Mouse (Mus musculus) neural tube, embryonic 13.5 days (tissue): ENCODE data around the gene Psmb7. TPM values are rescaled to one million over a fixed set of nuclear protein-coding genes. Genes with fewer than 3 reads are reported as not detected.

ENCODE experiments used
- ATAC-seq: fragments of 200-750 bp; cut with Nextera tagmentation; 2 replicates; pipeline ENCODE4 v1.8.0; 2017; ENCODE audit warnings: low read depth, mild to moderate bottlenecking, moderate TSS enrichment, moderate library complexity
- H3K27ac ChIP-seq: fragments of 300-500 bp; sonication (generic); replicated peaks from 2 replicates; pipeline ENCODE4 v1.5.1; 2015; ENCODE audit warnings: moderate library complexity, mild to moderate bottlenecking, inconsistent platforms
- H3K27me3 ChIP-seq: fragments of 300-500 bp; sonication (generic); 2 replicates; pipeline ENCODE4 v1.6.1; 2015; ENCODE audit warnings: mild to moderate bottlenecking, inconsistent platforms
- H3K36me3 ChIP-seq: fragments of 300-500 bp; sonication (generic); 2 replicates; pipeline ENCODE4 v1.6.1; 2015; ENCODE audit warnings: mild to moderate bottlenecking, inconsistent platforms
- H3K4me1 ChIP-seq: fragments of 300-500 bp; sonication (generic); replicated peaks from 2 replicates; pipeline ENCODE4 v1.6.1; 2015; ENCODE audit warnings: inconsistent platforms
- H3K4me2 ChIP-seq: fragments of 300-500 bp; sonication (generic); 2 replicates; pipeline ENCODE4 v1.6.1; 2015; ENCODE audit warnings: inconsistent platforms, mild to moderate bottlenecking, moderate library complexity
- H3K4me3 ChIP-seq: fragments of 300-500 bp; sonication (generic); 2 replicates; pipeline ENCODE4 v1.5.1; 2015; ENCODE audit warnings: mild to moderate bottlenecking, inconsistent platforms
- H3K9ac ChIP-seq: fragments of 300-500 bp; sonication (generic); 2 replicates; pipeline ENCODE4 v1.6.1; 2015; ENCODE audit warnings: moderate library complexity, mild to moderate bottlenecking, inconsistent platforms
- H3K9me3 ChIP-seq: fragments of 300-500 bp; sonication (generic); 2 replicates; pipeline ENCODE4 v1.6.1; 2016; ENCODE audit warnings: inconsistent platforms
- WGBS: fragments of 180-500 bp; shearing (Covaris S2); methylation state at CpG from one replicate; pipeline ENCODE4 v1.1.7; 2015; 5-methylcytosine and 5-hydroxymethylcytosine counted together
- polyA plus RNA-seq: library from polyadenylated mRNA; unstranded; fragments of >200 nt; fragmentation: Nextera tagmentation; extraction: Ambion mirVana; gene quantifications from 2 replicates; pipeline ENCODE4 v1.2.1, GENCODE M21; 2015

The Psmb7 gene
- polyA plus RNA-seq, 1 experiment from 2014 or later: 316 TPM

DNA sequence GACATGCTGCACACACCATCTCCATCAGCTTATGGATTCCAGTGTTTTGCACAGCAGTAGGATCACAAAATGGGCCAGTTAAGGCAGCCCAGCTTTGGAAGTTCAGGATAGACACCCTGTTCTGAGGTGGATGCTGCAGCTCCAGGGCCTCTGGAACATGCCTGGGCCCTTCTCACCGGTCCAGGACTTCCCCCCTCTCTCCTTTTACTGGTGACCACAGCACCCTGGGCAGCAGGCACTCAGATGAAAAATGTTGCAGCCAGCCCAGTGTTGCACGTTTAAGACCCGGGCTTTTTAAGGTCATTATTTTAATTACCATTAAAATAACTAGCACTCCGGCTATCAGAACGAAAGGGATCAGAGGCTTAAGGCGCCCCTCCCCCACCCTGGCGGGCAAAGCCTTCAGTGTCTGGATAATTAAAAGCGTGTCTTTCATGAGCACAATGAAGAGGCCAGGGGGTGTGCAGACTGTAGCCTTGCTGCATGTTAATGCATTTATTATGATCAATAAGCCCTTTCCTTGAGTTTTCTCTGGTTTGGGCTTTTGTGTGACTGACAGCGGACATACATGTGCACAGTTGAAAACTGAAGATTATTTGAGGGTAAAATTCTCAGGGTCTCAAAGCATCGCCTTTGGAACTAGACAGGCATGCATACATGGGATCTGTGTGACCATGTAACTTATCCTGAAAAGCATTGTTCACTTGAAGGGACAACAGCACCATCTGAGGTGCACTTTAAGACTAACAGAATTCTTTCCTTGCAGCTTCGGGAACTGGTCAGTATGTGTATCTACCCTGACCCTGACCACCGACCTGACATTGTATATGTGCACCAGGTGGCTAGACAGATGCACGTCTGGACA, 59.1 kb downstream of the Psmb7 start:
- Histone ChIP-seq H3K9ac (peak overlapping the region; percentile 10; the same call in 1 of the 2 replicates), H3K4me3 (no peak overlapping the region), H3K4me1 (peaks cover 40% of the 10 kb centered on the region), H3K27ac (peak overlapping the region; percentile 18), H3K4me2 (no peak overlapping the region), H3K27me3 (no peaks in the 10 kb centered on the region), H3K36me3 (peaks cover 33% of the 10 kb centered on the region), H3K9me3 (no peaks in the 10 kb centered on the region)
- 25% methylated on average over 13 of the region's 13 CpGs for WGBS
- ATAC-seq: peak; percentile 60

DNA sequence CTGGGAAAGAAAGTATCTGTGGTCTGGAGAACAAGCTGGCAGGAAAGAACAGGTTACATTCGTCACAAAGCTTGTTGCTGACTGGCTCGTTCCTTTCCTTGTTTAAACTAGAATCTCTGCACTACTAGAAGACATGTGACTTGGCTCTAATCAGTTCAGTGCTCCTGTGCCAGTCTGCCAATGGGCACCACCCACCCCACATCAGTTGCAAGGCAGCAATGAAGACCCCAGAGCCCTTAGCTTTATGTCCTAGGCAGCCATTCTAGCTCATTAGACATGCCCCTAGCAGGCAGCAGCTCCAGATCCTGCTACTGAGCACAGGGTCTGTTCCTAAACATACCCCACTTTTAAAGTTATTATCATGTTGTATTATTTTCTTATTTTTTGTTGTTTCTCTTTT, 59.9 kb downstream of the Psmb7 start:
- H3K4me3 ChIP-seq: no peak overlapping the region
- 71% methylated on average over 2 of the region's 2 CpGs for WGBS
- H3K36me3 ChIP-seq: peaks cover 26% of the 10 kb centered on the region
- H3K27me3 ChIP-seq: no peaks in the 10 kb centered on the region
- 0 out of 2 replicates have a peak overlapping the region, but pooled peaks have one; percentile 18 for H3K27ac ChIP-seq
- H3K4me2 ChIP-seq: no peak overlapping the region
- no peak overlapping the region for H3K9ac ChIP-seq
- H3K4me1 ChIP-seq: peaks cover 48% of the 10 kb centered on the region
- ATAC-seq: no peak
- no peaks in the 10 kb centered on the region for H3K9me3 ChIP-seq

DNA sequence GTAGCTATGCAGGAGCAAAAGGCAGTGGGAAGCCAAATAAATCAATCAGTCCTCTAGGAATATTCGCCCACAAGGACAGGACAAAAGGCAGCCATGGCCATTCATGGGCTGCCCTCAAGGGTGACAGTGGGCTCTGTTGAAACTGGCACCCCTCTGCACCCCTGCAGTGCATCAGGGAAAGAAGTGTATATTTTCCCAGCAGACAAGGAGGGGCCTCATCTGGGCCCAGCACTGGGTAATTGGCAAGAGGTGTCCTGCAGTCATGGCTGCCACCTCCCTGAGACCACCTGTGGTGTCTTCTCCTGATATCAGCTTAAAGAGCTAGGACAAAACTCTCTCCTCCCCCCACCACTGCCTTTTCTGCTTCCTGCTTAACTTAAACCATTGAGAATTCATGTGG, 64.4 kb downstream of the Psmb7 start:
- no peak overlapping the region for H3K4me3 ChIP-seq
- peaks cover 44% of the 10 kb centered on the region for H3K4me1 ChIP-seq
- WGBS: 13% methylated on average over 1 of the region's 1 CpGs
- no peaks in the 10 kb centered on the region for H3K27me3 ChIP-seq
- H3K27ac ChIP-seq: peak overlapping the region; percentile 89
- peak; percentile 34 for ATAC-seq
- no peaks in the 10 kb centered on the region for H3K9me3 ChIP-seq
- 0 out of 2 replicates have a peak overlapping the region, but pooled peaks have one; percentile 38 for H3K9ac ChIP-seq
- peaks cover 7% of the 10 kb centered on the region; the same call in 1 of the 2 replicates for H3K36me3 ChIP-seq
- no peak overlapping the region for H3K4me2 ChIP-seq

DNA sequence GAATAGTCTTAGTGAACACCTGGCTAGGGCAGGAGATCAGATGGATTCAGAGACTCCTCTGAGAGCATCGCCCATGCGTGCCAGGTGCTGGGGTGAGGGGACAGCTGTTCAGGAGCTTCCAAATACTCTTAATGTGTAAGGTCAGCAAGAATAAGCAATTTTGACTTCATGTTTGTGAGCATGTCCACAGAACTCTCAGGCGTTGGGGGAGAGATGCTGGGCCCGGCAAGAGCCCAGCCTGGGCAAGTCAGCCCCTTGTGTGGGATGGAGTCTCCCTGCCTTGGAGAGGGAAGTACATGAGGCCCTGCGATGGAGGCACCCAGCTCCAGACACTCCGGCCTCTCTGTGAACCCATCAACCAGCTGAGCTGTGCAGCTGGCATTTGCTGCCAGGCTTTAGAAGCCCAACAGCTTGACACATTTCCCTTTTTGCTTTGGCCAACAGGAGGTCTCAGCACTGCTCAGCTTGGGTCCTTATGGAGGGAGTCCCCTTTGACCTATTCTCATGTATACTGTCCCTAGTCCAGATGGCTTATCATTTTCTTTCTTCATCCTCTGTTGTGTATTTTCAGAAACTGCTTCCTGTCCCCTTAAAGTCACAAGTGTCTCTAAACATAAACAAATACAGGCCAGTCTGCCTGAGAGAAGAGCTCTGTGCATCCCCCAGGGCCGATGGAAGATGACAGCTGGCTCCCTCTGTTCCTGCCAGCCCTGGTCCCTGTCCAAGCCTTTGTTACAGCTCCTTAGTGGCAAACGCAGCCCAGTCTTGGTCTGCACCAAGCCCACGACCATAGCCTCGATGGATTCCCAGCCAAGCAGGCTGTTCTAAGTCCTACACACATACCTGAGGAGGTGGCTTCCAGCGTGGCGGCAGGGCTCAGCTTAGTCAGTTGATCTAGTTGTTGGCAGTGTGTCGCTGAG, 65.0 kb downstream of the Psmb7 start:
- Histone ChIP-seq H3K27ac (peak overlapping the region; percentile 89), H3K4me2 (no peak overlapping the region), H3K4me1 (peaks cover 37% of the 10 kb centered on the region), H3K27me3 (no peaks in the 10 kb centered on the region), H3K9ac (0 out of 2 replicates have a peak overlapping the region, but pooled peaks have one; percentile 38), H3K9me3 (no peaks in the 10 kb centered on the region), H3K4me3 (no peak overlapping the region), H3K36me3 (peaks cover 12% of the 10 kb centered on the region; the same call in 1 of the 2 replicates)
- ATAC-seq: peak; percentile 64
- 39% methylated on average over 13 of the region's 13 CpGs for WGBS

DNA sequence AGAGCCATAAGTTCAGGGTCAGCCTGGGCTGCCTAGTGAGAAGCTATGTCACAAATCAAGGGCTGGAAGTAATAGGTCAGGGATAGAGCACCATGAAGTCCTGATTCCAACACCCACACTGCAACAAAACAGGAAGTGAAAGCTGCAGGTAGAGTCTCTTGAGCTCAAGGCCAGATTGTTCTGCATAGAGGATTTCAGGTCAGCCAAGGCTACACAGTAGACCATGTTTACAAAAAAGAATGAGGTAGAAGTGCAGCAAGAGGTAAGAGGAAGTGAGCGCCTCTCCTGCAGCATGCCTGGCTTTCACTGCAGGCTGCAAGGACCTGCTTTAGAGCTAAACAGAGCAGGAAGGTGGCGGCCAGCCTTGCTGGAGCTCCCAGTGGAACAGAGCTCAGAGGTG, 69.2 kb downstream of the Psmb7 start:
- Histone ChIP-seq H3K27ac (no peak overlapping the region), H3K36me3 (peaks cover 17% of the 10 kb centered on the region; the same call in 1 of the 2 replicates), H3K27me3 (no peaks in the 10 kb centered on the region), H3K4me1 (peaks cover 35% of the 10 kb centered on the region), H3K9ac (no peak overlapping the region), H3K4me3 (no peak overlapping the region), H3K9me3 (no peaks in the 10 kb centered on the region), H3K4me2 (no peak overlapping the region)
- ATAC-seq: no peak
- 91% methylated on average over 2 of the region's 2 CpGs for WGBS

DNA sequence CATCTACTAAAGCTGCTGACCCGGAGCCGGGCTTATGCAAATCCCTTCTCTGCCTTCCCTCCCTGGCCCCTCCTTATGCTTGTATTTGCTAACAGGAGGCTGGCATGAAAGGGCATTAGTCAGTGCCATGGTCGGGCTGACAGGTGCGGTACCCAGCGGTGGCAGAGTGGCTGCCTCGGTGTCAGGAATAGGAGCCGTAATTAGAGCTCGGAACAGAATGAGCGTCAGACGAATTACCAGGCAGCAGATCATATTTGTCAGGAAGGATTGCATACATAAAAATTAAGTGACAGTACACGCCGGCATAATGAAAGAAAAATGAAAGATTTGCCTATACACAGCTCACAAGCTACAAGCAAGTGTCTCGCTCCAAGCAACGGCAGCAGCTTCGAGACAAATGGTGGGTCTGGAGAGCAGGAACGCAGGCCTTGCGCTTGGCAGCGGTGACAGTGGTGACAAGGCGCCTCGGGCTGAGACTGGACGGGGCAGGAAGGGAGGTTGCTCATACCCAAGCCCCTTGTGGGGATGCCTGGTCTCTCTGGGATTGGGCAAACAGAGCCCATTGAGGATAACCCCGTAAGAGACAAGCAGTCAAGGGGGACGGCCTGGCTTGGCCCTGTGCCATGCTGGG, 71.8 kb downstream of the Psmb7 start:
- Histone ChIP-seq H3K4me2 (no peak overlapping the region), H3K9ac (0 out of 2 replicates have a peak overlapping the region, but pooled peaks have one; percentile 8), H3K27me3 (no peaks in the 10 kb centered on the region), H3K36me3 (peaks cover 27% of the 10 kb centered on the region; the same call in 1 of the 2 replicates), H3K4me1 (peaks cover 15% of the 10 kb centered on the region), H3K27ac (peak overlapping the region; percentile 35), H3K4me3 (no peak overlapping the region), H3K9me3 (no peaks in the 10 kb centered on the region)
- 69% methylated on average over 23 of the region's 23 CpGs for WGBS
- ATAC-seq: peak; percentile 65; the same call in 1 of the 2 replicates

DNA sequence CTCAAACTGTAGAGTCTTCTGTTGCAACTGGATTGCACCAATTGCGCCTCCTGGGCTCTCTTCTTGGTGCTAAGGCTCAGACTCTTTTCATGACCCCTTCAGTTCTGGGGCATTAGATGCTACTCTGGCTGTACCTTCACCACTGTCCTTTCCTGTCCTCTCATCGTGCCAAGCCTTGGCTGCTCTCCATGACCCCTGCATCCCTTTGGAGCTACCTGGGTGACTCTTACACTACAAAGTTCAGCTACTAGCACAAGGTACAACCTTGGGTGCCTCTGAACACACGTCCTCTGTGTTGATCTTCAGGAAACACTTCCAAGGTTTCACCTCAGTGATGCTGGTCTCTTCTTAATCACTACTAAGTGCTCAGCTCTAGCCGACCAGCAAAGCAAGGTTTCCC, 81.3 kb downstream of the Psmb7 start:
- H3K4me1 ChIP-seq: peaks cover 4% of the 10 kb centered on the region
- no peaks in the 10 kb centered on the region for H3K27me3 ChIP-seq
- no peak overlapping the region for H3K4me2 ChIP-seq
- no peaks in the 10 kb centered on the region for H3K9me3 ChIP-seq
- no peak overlapping the region for H3K4me3 ChIP-seq
- no peak overlapping the region for H3K27ac ChIP-seq
- H3K36me3 ChIP-seq: peaks cover 15% of the 10 kb centered on the region
- ATAC-seq: no peak
- H3K9ac ChIP-seq: no peak overlapping the region
- WGBS: 85% methylated on average over 4 of the region's 4 CpGs

DNA sequence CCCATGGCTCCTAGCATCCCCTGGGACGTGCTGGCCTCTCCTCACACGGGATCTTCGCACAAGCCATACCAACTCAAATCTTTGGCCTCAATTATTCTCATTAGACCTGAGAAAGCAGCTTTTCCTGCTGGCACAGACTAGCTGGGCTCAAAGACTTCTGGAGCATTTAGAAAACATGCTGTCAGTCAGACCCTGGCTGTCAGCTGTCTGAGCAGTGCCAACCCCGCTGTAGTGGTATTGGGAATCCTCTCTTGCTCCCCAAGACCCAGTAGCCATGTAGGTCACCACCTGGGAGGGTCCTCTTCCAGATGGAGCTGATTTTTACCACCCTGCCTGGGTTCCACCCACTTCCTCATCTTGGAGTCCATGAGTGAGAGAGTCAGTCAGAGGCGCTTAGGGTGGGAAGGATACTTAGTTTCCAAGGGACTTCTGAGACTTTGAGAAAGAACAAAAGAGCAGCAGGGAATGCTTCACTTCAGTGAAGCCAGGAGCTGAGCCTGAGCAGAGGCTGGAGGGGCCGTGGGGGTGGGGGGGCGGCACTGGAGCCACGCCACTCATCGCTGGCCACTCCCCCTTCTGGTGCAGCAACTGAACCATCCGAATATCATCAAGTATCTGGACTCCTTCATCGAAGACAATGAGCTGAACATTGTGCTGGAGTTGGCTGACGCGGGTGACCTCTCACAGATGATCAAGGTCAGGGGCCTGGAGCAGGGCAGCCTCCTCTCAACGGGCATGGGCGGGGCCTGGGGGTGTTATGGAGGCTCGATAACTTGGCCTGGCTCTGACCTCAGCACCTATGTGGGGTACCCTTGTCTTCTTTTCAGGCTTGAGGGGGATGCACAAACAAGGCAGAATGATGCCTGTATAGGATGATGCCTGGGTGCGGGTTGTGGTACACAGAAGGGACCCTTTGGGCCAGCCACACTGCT, 83.3 kb downstream of the Psmb7 start:
- no peak overlapping the region for H3K4me2 ChIP-seq
- H3K4me3 ChIP-seq: no peak overlapping the region
- no peak for ATAC-seq
- 53% methylated on average over 17 of the region's 17 CpGs for WGBS
- H3K27me3 ChIP-seq: no peaks in the 10 kb centered on the region
- H3K4me1 ChIP-seq: peaks cover 8% of the 10 kb centered on the region
- H3K36me3 ChIP-seq: peaks cover 15% of the 10 kb centered on the region
- H3K9ac ChIP-seq: no peak overlapping the region
- no peaks in the 10 kb centered on the region for H3K9me3 ChIP-seq
- H3K27ac ChIP-seq: no peak overlapping the region

DNA sequence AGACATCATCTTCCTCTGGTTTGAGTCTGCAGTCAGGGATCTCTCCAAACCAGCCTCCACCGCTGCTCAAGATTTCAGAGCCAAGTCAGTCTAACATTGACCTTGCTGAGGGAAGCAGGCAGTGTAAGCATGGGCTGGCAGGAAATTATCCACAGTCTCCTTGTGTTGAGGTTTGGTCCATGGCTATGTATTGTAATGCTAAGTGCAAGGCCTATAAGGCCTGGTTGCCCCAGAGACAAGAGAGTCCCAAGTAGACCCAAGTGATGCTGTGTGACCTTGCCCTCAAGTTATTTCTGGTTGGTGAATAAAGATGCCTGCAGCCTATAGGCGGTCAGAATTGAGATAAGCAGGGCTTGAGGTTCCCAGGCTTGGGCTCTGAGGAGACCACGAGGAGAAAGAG, 87.2 kb downstream of the Psmb7 start:
- Histone ChIP-seq H3K9ac (no peak overlapping the region), H3K27me3 (no peaks in the 10 kb centered on the region), H3K9me3 (no peaks in the 10 kb centered on the region), H3K4me2 (no peak overlapping the region), H3K27ac (no peak overlapping the region), H3K36me3 (peaks cover 15% of the 10 kb centered on the region; the same call in 1 of the 2 replicates), H3K4me3 (no peak overlapping the region), H3K4me1 (peaks cover 33% of the 10 kb centered on the region)
- WGBS: 87% methylated on average over 3 of the region's 3 CpGs
- ATAC-seq: no peak

DNA sequence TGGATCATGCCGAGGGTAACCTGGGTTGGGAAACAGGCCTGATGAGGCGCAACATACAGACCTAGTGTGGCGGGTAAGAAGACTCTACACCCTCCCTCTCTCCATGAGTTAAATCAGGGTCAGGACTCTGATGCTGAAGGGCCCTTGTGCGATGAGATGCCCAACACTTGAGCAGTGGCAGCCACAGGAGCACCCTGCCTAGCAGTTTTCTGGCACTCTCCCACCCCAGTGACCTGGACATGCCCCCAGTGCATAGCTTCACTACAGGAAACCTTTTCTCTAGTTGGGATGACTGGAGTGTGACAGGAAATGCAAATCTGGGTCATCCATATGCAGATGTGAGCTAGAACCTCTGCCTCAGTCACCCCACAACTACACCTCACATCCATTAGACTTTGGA, 88.2 kb downstream of the Psmb7 start:
- Histone ChIP-seq H3K4me1 (peaks cover 42% of the 10 kb centered on the region), H3K36me3 (peaks cover 9% of the 10 kb centered on the region), H3K4me2 (no peak overlapping the region), H3K9me3 (no peaks in the 10 kb centered on the region), H3K27ac (no peak overlapping the region), H3K9ac (no peak overlapping the region), H3K27me3 (no peaks in the 10 kb centered on the region), H3K4me3 (no peak overlapping the region)
- no peak for ATAC-seq
- WGBS: 93% methylated on average over 4 of the region's 4 CpGs
